Mouse (Mus musculus) cerebellum, postnatal 10 days (tissue): ENCODE data around the gene Olfml1.

Experiments used
- DNase-seq, 2 experiments: peaks; one replicate each; pipeline ENCODE4 v3.0.0; 2021; ENCODE audit warnings: mixed read lengths in 2 of 2

The Olfml1 gene

DNA sequence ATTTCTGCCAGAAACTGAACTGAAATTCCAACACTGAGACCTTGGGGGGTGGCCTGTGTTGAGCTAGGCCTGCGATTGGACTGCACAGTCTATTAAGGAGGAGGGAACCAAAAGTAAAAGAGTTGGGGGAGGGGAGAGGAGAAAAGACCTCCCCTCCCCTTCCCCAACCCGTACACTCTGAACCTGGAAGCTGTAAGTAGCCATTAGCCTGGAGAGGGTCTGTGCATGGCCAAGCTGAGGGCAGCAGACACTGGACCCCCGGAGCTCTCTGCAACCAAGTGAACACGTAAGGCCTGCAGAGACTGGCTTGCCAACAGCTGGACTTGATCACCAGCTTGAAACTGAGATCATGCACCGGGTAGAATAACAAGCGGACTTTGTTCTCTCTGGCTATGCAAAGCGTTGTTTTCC is at the start of gene Olfml1:
Olfml1 (plus strand) TSS at position 186 of the 411 bp plus-strand sequence.
- DNase-seq = peak in 1 of 2 experiments; percentile 12

DNA sequence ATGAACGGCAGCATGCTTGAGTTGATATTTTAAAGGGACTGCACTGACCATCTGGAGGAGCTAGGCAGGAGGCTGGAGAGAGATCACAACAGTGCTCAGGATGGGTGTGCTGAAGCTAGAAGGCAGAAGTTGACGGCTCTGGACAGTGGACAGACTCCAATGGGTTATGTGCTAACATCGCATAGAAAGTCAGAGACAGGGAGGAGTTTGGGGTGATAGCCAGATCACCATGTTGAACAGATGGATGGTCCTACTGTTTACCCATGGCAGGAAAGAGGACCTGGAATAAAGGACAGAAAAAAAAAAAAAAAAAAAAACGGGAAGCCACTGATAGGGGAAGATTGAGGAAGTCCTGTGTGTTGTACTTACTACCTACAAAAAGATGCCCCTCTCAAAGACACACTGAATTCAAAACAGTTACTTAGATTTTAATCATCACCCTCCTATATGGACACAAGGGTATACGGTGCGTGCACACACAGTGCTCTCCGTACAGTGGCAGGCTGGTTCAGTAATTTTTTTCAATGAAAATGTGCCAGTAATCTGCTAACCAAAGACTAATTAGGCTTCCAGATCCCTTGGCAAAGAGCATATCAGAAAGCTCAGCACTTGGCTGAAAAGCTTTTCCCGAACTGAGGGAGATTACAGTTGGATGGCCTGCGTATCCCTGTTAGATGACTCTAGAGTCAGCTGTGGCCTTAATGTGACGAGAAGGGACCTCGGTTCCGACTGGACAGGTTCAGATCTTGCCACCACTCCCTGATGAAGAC is 47.8 kb upstream of the Olfml1 start:
- DNase-seq = peak; percentile 80 to 83

DNA sequence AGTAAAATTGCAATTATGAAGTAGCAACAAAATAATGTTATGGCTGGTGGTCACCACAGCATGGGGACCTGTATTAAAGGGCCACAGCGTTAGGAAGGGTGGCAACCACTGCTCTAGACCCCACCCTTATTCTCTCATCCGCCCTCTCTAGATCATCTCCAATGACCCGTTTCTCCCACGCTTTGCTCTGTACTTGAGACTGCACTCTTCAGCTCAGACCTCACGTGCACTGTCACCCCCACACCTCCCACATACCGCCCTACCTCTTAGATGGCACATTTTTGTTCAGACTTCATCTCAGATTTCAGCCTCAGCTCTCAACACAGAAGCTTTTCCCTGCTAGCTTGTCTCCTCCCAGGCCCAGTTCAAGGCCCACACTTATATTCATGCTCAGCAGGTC is 45.8 kb upstream of the Olfml1 start:
- DNase-seq = no peak

DNA sequence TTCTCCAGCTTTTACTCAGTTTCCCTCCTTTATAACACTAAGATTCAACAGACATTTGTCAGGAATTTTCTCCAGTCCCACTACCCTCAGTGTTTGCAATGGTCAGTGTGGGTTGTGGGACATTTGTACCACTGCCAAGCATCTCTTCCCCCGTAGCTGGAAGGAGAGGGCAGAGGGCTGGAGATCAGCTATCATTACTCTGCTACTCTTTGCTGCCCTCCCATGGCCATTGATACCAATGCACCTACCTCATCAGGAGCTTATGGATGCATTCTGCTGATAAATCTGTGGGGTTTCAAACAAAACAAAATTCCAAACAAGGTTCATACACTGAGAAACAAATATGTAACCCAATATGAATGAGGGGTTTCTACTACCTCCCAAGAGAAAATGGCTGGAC is 40.9 kb upstream of the Olfml1 start:
- peak; percentile 88 to 90 for DNase-seq

DNA sequence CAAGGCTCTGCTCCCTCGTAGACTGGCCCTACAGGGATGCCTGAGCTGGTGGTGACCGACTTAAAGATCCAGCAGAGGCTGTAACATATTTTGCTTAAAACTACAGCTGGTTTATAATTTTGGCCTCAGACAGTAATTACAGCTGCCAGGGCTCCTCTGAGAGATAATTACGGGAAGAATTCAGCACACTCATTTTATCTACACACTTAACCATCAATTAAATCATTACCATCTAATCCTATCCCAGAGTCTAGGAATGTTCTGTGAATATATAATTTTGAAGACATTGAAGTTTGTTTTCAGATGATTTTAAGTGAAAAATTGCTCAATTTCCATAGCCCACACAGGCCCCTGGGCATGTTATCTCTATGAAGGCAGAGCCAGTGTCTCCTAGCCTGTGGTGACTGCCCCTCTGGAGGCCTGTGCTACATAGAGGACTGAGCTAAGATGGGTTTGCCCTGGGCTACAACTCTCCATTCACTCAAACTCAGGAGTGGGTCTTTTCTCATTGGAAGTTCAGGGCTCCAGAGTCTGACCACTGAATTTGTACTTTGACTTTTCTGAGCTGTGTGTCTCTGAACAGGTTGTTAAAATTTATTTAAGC is 39.0 kb upstream of the Olfml1 start:
- DNase-seq = no peak

DNA sequence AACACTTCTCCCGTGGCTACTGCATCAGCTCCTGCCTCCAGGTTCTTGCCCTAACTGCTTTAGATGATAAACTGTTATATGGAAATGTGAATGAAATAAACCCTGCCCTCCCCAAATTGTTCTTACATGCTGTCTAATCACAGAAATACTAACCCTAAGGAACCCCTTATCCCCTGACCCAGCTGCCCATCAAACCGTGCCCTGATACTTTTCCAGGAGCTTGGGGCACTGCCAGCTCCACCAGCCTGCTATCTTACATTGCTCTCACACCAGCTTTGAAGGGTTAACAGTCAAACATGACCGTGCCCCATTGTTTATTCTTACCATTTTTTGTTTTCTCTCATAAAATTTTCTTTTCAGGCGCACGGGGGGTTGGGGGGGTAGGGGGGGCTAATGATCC is 37.9 kb upstream of the Olfml1 start:
- peak; percentile 61 to 64 for DNase-seq

DNA sequence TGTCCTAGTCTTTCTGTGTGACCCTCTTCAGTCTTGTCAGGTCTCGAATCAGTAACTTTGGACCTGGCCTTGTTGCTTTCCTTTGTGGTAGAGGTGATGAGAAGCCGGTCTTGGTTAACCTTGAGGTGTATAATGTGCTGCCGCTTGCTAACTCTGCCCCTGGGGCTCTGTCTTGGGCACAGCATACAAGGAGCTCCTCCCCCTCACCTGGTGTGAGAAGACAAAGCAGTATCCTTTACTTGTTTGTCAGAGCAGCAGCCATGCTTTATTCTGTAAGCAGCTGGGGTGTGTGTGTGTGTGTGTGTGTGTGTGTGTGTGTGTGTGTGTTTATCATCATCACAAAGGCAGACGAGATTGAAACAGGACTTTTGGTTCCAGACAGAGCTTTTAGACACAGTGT is 31.9 kb upstream of the Olfml1 start:
- no peak for DNase-seq

DNA sequence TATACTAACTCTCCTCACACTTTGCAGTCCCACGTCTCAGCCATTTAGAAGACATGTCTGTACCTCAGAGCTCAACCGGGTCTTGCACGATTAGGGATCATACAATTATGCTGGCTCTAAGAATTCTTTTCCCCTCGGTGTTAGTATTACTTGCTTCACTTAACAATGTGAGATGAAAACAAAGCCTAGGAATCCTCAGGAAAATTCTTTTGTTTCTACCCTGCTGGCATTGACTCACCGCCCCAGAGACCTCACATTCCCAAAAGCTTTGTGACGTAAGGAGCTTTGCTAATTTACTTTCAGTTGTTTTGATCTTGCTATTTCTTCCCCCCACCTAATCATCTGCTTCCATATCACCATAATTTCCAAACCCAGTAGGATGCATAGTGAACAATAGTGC is 30.7 kb upstream of the Olfml1 start:
- DNase-seq = no peak

DNA sequence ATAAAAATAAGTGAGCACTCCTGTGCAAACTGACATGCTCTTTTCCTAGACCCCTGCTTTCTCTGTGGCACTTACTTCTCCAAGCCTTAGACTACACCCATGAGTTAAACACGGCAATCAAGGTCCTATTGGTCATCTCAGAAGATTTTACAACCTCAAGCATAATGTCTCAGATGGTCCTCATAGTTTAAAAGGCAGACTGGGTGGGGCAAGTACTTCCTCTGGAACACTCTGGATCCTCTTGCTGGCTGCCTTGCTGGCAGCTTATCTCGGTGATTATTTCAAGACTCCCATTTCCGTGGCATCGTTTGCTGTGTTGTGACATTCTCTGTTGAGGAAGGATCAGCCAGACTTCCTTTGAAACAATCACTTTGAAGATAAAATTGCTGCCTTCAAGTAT is 27.2 kb upstream of the Olfml1 start:
- DNase-seq = no peak

DNA sequence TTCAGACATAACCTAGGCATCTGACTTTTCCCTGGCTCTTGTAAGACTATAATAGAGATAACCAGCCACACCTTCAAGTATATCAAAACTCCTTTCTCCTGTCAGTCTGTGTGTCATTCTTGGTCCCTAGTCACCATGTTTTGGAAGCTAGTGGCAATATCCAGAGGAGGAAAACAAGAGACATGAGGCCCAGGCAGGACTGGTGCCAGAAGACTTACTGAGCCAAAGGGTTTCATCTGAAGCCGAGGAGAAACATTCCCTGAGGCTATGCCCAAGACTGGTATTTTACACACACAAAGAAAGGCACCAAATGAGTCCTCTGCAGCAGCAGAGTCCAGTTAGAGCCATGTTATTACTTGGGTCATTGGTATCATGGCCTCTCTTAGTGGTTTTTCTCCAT is 22.2 kb upstream of the Olfml1 start:
- DNase-seq = peak; percentile 44 to 54

DNA sequence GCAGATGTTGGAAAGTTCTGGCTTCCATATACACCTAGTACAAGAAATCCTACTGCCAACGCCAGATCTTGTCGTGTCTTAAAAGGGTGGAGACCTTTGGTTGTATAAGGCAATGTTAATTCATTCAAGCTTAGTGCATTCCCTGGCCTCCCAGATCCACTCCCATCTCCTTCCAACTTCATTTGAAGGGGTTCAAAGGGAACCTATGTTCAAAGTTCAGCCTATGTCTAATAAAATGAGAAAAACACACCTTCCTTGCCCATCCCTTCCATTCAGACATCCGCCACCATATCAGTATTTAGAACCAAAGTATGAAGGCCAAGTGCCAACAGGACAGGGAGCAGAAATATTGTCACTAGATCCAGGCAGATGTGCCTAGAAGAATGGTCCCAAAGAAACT is 19.4 kb upstream of the Olfml1 start:
- DNase-seq = no peak

DNA sequence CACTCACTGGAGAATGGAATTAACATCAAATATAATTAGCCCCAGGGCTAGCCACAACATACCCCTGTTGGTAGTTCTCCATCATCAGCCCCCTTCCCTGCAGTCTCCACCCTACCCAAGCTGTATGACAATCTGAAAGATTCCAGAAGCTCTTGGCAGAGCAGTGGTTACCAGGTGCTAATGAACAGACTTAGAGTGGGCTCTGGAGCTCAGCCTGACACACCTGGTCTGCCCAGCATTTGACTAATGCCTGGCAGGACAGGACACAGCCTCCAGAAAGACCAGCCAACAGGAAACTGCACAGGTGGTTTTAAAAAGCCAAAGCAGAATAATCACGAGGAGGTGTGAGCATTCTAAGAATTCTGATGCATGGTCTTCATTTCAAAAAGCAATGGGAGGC is 13.8 kb upstream of the Olfml1 start:
- DNase-seq = peak in 1 of 2 experiments; percentile 8

DNA sequence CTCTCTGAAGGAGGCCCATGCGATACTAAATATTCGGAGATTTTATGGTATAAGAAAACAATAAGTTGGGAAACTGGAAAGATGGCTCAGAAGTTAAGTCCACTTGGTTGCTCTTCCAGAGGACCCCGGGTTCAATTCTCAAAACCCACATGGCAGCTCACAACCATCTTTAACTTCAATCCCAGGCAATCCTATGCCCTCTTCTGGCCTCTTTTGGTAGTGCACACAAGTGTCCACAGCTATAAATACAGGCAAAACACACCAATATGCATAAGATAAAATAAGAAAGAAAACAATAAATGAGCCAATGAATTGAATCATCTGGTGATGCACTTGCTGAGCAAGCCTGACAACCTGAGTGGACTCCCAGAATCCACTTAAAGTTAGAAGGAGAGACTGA is 11.3 kb upstream of the Olfml1 start:
- DNase-seq = peak; percentile 59 to 60

DNA sequence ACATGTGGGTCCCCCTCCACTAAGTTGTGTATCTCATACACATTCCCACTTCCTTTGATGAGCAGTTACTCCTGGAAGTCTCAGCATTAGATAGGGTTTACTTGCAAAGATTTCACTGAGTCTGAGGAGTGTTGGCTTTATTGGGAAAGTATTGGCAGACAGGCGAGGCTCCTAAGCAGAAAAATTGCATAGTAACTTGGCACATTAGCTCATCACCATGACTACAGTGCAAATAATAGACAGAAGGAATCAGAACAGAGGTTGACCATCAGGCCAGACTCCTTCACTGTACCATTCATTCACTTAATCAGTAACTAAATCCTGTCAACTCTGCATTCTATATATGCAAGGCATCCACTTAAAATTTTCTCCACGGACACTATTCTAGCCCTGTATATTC is 6.6 kb upstream of the Olfml1 start:
- no peak for DNase-seq

DNA sequence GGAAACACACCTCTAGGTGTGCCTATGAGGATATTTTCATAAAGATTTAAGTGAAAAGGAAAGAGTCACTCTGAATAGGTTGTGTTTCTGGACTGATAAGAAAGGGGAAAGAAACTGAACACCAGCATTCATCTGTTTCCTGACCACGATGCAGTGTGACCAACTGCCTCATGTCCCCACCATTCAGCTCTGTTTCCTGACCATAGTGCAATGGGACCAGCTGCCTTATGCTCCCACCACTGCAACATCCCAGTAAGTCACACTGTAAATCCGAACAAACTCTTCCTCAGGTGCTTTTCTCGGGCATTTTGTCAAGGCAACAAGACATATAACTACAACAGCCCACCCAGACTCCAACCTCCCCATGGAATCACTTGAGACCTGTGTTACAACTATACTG is 5.7 kb upstream of the Olfml1 start:
- no peak for DNase-seq

DNA sequence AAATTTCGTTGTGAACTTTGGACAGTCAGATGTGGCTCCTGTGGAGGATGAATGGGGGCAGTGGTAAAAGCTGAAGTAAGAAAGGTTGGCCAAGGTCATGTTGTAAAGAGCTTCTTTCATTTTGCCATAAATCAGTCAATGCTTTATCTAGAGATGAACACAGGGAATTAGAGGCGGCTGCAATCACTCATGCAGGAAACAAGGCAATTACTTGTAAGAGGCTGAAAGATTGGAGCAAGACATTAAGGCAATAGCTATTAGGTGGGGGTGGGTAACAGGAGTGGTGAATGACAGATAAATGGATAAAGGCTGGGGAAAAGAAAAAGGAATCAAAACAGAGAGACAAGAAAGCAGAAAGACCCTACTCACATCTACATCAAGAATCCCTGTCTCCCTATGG is 3.5 kb upstream of the Olfml1 start:
- no peak for DNase-seq

DNA sequence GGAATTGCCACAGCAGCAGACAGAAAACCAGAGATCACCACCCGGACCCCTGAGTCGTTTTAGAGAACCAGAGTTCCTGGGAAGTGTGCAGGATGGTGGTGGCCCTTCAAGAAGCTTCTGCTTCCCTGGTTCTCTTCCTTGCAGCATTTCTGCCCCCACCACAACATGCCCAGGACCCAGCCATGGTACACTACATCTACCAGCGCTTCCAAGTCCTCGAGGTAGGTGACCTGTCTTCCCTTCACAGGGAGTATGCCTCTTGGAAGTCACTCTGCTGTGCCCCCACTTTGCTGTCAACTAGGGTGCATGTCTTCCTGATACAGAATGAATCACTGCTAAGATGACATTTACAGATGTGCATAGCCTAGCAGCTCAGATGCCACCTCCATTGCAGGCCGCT is 428 bp downstream of the Olfml1 start:
- no peak for DNase-seq

DNA sequence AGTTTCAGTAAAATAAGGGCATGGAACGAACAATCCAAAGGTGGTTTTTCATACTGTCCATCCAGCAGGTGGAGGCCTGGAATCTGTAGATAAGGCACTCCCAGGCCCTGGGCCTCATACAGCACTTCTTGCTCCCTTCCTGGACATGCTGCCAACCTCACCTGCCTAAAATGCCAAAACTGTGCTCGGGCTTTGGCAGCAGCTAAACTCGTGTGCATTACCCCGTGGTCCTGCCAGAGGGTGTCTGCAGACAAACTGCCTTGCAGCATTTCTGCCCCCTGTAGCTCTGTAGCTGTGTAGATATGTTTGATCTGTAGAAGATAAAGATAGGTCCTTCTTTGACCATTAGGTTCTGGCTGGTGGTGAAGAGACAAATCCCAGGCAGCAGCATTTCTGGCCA is 1.7 kb downstream of the Olfml1 start:
- DNase-seq = peak; percentile 25 to 44

DNA sequence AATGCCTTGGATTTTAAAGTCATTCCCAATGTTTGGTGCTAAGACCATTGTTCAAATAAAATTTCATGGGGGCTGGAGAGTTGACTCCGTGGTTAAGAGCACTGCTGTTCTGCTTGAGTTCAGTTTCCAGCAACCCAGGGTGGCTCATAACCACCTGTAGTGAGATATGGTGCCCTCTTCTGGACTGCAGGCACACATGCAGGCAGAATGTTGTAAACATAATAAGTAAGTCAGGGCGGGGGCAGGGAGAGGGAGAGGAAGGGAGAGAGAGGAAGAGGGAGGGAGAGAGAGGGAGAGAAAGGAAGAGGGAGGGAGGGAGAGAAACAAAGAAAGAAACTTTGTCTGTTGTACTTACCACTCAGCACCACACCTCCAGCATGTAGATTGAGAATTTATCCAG is 6.6 kb downstream of the Olfml1 start:
- no peak for DNase-seq

DNA sequence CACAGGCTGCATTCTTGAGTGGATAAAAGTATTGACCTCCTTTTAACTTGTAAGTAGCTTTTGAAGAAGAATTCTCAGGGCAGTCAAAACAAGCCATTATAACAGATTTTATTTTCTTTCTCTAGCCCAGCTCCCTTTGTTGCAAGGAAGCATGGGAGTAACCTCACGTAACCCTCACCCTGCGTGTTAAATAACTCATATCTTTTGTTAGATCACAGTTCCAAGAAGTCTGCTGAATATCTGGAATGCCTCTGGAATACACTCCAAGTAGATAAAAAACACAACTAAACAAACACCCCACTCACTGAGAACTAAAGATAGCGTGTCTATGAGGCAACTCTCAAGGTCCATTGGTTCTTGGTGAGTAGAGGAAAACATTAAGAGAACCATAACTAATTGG is 7.0 kb downstream of the Olfml1 start:
- no peak for DNase-seq

DNA sequence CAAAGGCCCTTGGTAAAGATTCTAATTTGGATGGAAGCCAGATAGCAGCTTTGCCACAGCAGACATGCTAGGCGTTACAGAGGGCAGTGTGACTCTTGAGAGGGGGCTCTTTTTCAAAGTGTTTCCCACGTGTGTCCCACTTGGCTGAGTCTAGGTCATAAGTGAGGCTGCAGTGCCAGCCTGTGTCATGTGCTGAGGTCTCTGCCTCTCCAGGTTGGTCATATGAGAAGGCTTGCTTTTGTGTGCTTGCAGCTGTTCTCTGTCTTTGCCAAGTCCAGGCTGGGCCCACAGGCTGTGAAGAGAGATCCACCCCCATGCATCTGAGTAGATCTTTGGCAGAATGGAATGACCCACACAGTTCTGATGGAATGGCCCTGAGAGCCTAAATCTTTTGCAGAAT is 25.4 kb downstream of the Olfml1 start:
- peak; percentile 15 to 38 for DNase-seq

DNA sequence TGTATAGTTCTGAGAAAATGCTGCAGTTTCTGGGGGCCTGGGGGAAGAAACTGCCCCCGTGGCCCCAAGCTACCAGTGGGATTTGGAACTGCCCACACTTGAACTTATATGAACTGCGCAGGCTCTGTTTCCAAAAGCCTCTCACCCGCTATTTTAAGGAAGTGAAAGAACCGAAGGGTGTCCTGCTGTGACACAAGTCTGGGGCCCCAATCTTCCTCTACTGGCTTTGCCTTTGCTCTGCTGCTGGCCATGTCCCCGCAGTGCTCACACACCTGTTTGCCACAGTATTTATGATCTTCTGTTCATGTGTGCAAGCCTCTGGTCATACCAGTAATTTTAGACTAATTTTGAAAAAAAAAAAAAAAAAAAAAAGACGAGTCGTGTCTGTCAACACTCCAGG is 26.7 kb downstream of the Olfml1 start:
- DNase-seq = peak in 1 of 2 experiments; percentile 8

DNA sequence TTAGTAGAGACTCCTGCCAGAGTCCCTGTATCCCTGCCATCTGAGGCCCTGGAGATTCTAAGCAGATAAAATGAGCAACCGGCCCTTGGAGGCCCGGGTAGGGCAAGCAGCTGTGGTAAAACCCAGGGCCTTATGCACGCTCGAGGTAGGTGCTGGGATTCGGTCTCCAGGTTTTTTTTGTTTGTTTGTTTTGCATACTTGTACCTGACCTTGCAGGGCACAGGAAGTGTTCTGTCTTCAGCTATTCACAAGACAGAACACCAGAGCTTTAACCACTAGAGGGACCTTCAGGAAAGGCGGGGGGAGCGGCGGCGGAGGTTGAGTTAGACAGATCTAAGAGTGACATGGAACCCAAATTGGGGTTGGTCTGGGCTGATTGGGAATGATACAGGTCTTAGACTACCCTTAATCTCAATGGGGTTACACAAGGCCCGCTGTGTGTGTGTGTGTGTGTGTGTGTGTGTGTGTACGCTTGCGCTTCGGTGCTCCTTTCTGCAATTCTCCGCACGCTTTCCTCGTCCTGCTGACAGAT is 27.1 kb downstream of the Olfml1 start:
- peak; percentile 68 to 73 for DNase-seq

DNA sequence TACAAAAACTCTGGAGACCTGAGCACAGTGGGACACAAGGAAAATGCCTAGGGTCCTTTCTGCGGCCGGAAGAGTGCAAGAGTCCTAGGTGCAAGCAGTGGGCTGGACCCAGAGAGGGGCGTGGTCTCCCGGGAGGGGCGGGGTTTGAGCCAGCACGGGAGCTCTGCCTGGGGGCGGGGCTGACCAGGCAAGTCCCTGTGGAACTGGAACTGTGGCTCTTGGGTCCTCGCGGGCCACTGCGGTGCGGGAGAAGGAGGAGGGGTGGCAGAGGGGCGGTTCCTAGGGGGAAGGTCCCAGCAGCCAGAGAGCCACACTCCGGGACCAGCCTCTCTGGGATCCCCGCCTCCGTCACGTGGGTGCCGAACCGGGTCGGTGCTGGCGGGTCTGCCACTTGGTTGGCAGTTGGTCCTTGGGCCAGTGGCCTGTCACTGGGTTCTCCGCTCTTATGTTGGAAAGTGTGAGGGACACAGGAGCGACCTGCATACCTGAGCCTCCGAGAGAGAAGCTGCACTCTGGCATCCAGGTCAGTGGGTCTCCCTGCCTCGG is 27.7 kb downstream of the Olfml1 start, which contains the start of gene Ppfibp2:
Ppfibp2 (plus strand) TSS at position 351 of the 546 bp plus-strand sequence.
- DNase-seq = peak; percentile 82 to 89
